Mouse (Mus musculus) testis, adult 2 months (tissue): Measurements from ENCODE around the gene Neurl4.

ENCODE experiments used
- CTCF ChIP-seq: fragments of 200-500 bp; IDR thresholded peaks from 2 replicates; pipeline ENCODE4 v1.5.1; 2012; ENCODE audit warnings: low read depth, mild to moderate bottlenecking, inconsistent platforms, low read length, moderate library complexity; ENCODE audit not compliant: control insufficient read depth, insufficient read depth, insufficient replicate concordance
- POLR2A ChIP-seq: fragments of 200-500 bp; IDR thresholded peaks from 2 replicates; pipeline ENCODE4 v1.6.1; 2012; ENCODE audit warnings: low read depth, mild to moderate bottlenecking, inconsistent platforms, low read length, moderate library complexity; ENCODE audit not compliant: control insufficient read depth

DNA sequence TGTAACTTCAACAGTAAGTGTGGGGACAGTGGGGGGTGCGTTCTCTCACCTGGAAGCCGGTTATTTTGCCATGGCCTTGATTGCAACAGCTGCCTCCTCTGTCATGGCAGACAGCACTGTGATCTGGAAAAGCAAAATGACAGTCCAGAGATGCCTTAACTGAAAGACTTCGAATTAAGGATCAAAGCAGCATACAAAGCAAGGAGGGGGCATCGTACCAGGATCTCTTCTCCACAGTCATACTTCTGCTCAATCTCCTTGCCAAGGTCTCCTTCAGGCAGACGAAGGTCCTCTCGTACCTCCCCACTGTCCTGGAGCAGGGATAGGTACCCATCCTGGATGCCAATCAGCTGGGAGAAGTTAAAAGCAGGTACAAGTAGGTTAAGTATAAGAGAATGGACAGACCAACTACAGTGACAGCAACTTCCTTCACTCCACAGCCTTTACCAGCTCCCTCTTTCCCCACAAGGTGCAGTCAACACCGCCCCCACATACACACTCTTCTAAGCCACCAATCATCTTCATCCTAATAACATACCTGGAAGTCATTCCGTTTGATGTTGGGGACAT lies 16.6 kb downstream of the Neurl4 start:
- no peak for TF ChIP-seq CTCF
- no peak for TF ChIP-seq POLR2A
